Mouse (Mus musculus): ENCODE data around the gene 4933428G20Rik.

- TF ChIP-seq CTCF (IDR thresholded peaks at IDR 0.05; ENCODE audit: borderline replicate concordance, control insufficient read depth, extremely low read depth, insufficient read depth, low read length, poor library complexity) (no peak), POLR2A (IDR thresholded peaks at IDR 0.05; ENCODE audit: control insufficient read depth, extremely low read depth, insufficient read depth, low read length, poor library complexity) (no peak)
Measured at GRCm38 (mm10) chr11:97512511-97512910, 12.4 kb upstream of the 4933428G20Rik start.
